Mouse (Mus musculus): ENCODE results near the gene Iqschfp. TPM values are rescaled to one million over a fixed set of nuclear protein-coding genes. Genes with fewer than 3 reads are reported as not detected.

Iqschfp gene
- polyA plus RNA-seq, 1 experiment = not detected

DNA sequence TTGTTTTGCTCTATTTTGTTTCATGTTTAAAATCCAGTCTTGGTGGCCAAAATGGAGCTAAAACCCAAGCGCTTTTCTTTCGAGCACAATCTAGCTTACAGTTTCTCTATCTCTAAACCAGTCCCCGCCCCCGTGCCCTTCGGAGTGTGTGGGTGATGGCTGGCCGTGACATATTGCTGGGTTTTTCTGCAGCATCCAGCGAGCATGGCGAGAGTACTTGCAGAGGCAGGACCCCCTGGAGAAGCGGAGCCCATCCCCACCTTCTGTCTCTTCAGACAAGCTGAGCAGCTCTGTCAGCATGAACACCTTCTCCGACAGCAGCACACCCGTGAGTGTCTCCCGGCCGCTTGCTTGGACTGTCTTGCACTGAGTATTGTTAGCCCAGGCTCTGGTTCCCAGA lies 163.0 kb downstream of the Iqschfp start:
- TF ChIP-seq CTCF (IDR thresholded peaks at IDR 0.05; ENCODE audit: borderline replicate concordance, control insufficient read depth, extremely low read depth, insufficient read depth, low read length, poor library complexity) (no peak), POLR2A (IDR thresholded peaks at IDR 0.05; ENCODE audit: control insufficient read depth, extremely low read depth, insufficient read depth, low read length, poor library complexity) (no peak)
- 68% methylated on average over 13 of the region's 13 CpGs for WGBS
- Histone ChIP-seq H3K4me3 (ENCODE audit: control insufficient read depth, insufficient read depth, low read length) (no peak overlapping the region), H3K27me3 (ENCODE audit: control insufficient read depth, insufficient read depth, low read length) (no peaks in the 10 kb centered on the region), H3K4me1 (replicated peaks; ENCODE audit: control insufficient read depth, insufficient read depth, low read length) (no peaks in the 10 kb centered on the region), H3K36me3 (ENCODE audit: control insufficient read depth, insufficient read depth, low read length) (no peaks in the 10 kb centered on the region), H3K27ac (ENCODE audit: control insufficient read depth, insufficient read depth, low read length) (no peak overlapping the region)
- DNase-seq = no peak

DNA sequence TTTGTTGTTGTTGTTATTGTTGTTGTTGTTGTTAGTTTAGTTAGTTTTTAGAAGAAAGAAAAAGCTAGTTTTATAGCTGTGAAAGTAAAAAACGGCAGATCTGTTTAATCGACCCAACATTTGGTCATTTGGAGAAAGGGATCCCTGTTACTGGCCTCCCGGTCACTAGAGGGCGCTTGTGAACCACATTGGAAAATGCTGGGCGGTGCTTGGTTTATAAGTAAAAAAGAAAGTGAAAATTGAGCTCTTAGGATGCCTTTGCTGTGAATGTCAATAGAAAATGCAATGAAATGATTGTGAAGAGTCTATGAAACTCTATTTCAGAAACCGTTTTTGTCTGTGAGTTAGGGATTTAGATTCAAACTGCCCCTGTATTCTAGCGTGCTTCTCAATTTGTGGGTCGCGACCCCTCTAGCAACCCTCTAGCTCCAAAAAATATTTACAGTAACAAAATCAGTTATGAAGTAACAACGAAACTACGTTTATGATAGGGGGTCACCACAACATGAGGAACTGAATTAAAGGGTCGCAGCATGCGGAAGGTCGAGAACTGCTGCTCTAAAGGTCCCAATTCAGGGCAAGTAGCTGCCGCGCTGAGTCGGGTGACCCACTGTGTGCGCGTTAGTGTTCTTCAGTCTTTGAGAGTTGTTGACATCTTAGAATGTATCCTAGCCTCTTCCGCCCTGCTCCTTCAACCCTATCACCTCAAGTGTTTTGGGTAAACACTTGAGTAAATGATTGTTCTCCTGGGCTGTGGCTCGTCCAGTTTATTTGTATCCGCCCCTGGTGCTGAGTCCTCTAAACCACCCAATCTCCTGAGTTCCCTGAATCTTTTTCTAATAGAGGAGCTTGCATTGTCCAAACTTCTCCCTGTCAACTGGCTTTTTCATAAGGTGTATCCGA lies 164.6 kb downstream of the Iqschfp start:
- no peaks in the 10 kb centered on the region for H3K27me3 ChIP-seq (ENCODE audit: control insufficient read depth, insufficient read depth, low read length)
- no peak overlapping the region for H3K27ac ChIP-seq (ENCODE audit: control insufficient read depth, insufficient read depth, low read length)
- no peaks in the 10 kb centered on the region for H3K36me3 ChIP-seq (ENCODE audit: control insufficient read depth, insufficient read depth, low read length)
- TF ChIP-seq CTCF (IDR thresholded peaks at IDR 0.05; ENCODE audit: borderline replicate concordance, control insufficient read depth, extremely low read depth, insufficient read depth, low read length, poor library complexity) (no peak), POLR2A (IDR thresholded peaks at IDR 0.05; ENCODE audit: control insufficient read depth, extremely low read depth, insufficient read depth, low read length, poor library complexity) (no peak)
- 52% methylated on average over 23 of the region's 23 CpGs for WGBS
- peak; percentile 42 for DNase-seq
- peak overlapping the region; percentile 49 for H3K4me3 ChIP-seq (ENCODE audit: control insufficient read depth, insufficient read depth, low read length)
- H3K4me1 ChIP-seq (replicated peaks; ENCODE audit: control insufficient read depth, insufficient read depth, low read length) = no peaks in the 10 kb centered on the region

DNA sequence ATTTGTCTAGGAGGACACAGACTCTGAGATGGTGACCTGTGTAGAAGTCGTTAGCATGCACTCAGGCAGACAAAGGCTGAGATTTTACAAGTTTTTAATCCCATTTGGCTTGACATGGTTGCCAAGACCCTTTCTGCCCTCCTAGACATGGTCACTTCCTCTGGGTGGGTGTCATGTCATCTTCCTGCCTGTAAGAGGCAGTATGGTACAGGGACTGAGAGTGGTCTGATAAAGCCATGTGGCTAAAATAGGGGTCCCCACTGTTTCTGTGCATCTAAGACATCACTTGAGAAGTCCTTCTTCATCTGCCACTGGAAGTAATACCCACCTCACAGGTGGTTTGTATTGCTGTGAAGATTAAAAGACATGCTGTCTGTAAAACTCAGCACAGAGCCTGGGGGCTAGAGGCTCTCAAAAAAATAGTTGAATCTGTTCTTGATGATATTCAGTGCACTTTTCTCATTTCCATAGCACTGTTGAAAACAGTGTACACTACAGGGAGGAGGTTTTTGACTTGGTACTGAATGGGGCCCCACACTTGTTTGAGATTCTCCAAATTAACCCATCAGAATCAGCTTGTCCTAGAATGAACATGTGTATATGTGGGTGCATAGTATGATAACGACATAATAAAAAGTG lies 167.2 kb downstream of the Iqschfp start:
- no peak overlapping the region for H3K27ac ChIP-seq (ENCODE audit: control insufficient read depth, insufficient read depth, low read length)
- no peak for DNase-seq
- no peaks in the 10 kb centered on the region for H3K36me3 ChIP-seq (ENCODE audit: control insufficient read depth, insufficient read depth, low read length)
- WGBS = 57% methylated on average over 2 of the region's 2 CpGs
- H3K4me1 ChIP-seq (replicated peaks; ENCODE audit: control insufficient read depth, insufficient read depth, low read length) = no peaks in the 10 kb centered on the region
- TF ChIP-seq CTCF (IDR thresholded peaks at IDR 0.05; ENCODE audit: borderline replicate concordance, control insufficient read depth, extremely low read depth, insufficient read depth, low read length, poor library complexity) (no peak), POLR2A (IDR thresholded peaks at IDR 0.05; ENCODE audit: control insufficient read depth, extremely low read depth, insufficient read depth, low read length, poor library complexity) (no peak)
- no peaks in the 10 kb centered on the region for H3K27me3 ChIP-seq (ENCODE audit: control insufficient read depth, insufficient read depth, low read length)
- no peak overlapping the region for H3K4me3 ChIP-seq (ENCODE audit: control insufficient read depth, insufficient read depth, low read length)

DNA sequence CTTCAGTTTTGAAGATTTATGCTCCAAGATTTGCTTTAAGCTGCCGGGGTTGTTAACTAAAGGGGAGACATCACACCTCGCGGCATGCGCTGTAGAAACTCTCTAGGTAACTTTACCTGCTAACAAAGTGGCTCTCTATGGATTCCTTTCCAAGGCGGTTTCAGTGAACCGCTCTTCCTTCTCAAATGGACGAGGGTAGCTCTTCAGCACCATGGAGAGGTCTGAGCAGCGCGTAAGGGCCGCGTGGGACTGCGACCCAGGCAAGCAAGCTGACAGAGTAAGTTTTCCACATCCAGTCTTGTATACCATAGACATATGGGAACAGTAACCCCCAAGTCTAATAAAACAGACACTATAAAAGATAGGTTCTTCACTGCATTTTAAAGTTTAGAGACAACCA lies 172.7 kb downstream of the Iqschfp start, which contains the start of gene Schip1:
Schip1 (plus strand) TSS at position 72 of the 400 bp plus-strand sequence.
- H3K4me1 ChIP-seq (replicated peaks; ENCODE audit: control insufficient read depth, insufficient read depth, low read length) = no peaks in the 10 kb centered on the region
- H3K36me3 ChIP-seq (ENCODE audit: control insufficient read depth, insufficient read depth, low read length) = no peaks in the 10 kb centered on the region
- H3K27me3 ChIP-seq (ENCODE audit: control insufficient read depth, insufficient read depth, low read length) = no peaks in the 10 kb centered on the region
- TF ChIP-seq CTCF (IDR thresholded peaks at IDR 0.05; ENCODE audit: borderline replicate concordance, control insufficient read depth, extremely low read depth, insufficient read depth, low read length, poor library complexity) (no peak), POLR2A (IDR thresholded peaks at IDR 0.05; ENCODE audit: control insufficient read depth, extremely low read depth, insufficient read depth, low read length, poor library complexity) (no peak)
- DNase-seq = no peak
- no peak within 1 kb of the TSS for H3K27ac ChIP-seq (ENCODE audit: control insufficient read depth, insufficient read depth, low read length)
- no peak within 1 kb of the TSS for H3K4me3 ChIP-seq (ENCODE audit: control insufficient read depth, insufficient read depth, low read length)
- WGBS = 35% methylated on average over 12 of the region's 12 CpGs

- H3K27me3 ChIP-seq (ENCODE audit: control insufficient read depth, insufficient read depth, low read length) = no peaks in the 10 kb centered on the region
- no peak for TF ChIP-seq CTCF (IDR thresholded peaks at IDR 0.05; ENCODE audit: borderline replicate concordance, control insufficient read depth, extremely low read depth, insufficient read depth, low read length, poor library complexity)
- TF ChIP-seq POLR2A (IDR thresholded peaks at IDR 0.05; ENCODE audit: control insufficient read depth, extremely low read depth, insufficient read depth, low read length, poor library complexity) = no peak
- H3K4me1 ChIP-seq (replicated peaks; ENCODE audit: control insufficient read depth, insufficient read depth, low read length) = no peaks in the 10 kb centered on the region
- H3K36me3 ChIP-seq (ENCODE audit: control insufficient read depth, insufficient read depth, low read length) = no peaks in the 10 kb centered on the region
- DNase-seq = no peak
- H3K27ac ChIP-seq (ENCODE audit: control insufficient read depth, insufficient read depth, low read length) = no peak overlapping the region
- no peak overlapping the region for H3K4me3 ChIP-seq (ENCODE audit: control insufficient read depth, insufficient read depth, low read length)
- WGBS = 77% methylated on average over 9 of the region's 9 CpGs
These were observed 179.7 kb downstream of the Iqschfp start for GRCm38 (mm10) chr3:68071395-68072386.

- no peak for DNase-seq
- H3K36me3 ChIP-seq (ENCODE audit: control insufficient read depth, insufficient read depth, low read length) = no peaks in the 10 kb centered on the region
- 69% methylated on average over 4 of the region's 4 CpGs for WGBS
- H3K27ac ChIP-seq (ENCODE audit: control insufficient read depth, insufficient read depth, low read length) = no peak overlapping the region
- no peaks in the 10 kb centered on the region for H3K27me3 ChIP-seq (ENCODE audit: control insufficient read depth, insufficient read depth, low read length)
- TF ChIP-seq POLR2A (IDR thresholded peaks at IDR 0.05; ENCODE audit: control insufficient read depth, extremely low read depth, insufficient read depth, low read length, poor library complexity) (no peak), CTCF (IDR thresholded peaks at IDR 0.05; ENCODE audit: borderline replicate concordance, control insufficient read depth, extremely low read depth, insufficient read depth, low read length, poor library complexity) (no peak)
- H3K4me3 ChIP-seq (ENCODE audit: control insufficient read depth, insufficient read depth, low read length) = no peak overlapping the region
- no peaks in the 10 kb centered on the region for H3K4me1 ChIP-seq (replicated peaks; ENCODE audit: control insufficient read depth, insufficient read depth, low read length)
These were observed 185.4 kb downstream of the Iqschfp start for GRCm38 (mm10) chr3:68077406-68077805.

Measured in thymus, adult 2 months (tissue).